Mouse (Mus musculus): Measurements from ENCODE around the gene Kcnk15. TPM values are rescaled to one million over a fixed set of nuclear protein-coding genes. Genes with fewer than 3 reads are reported as not detected.

The Kcnk15 gene
- polyA plus RNA-seq, 1 experiment from 2014 or later = not detected

DNA sequence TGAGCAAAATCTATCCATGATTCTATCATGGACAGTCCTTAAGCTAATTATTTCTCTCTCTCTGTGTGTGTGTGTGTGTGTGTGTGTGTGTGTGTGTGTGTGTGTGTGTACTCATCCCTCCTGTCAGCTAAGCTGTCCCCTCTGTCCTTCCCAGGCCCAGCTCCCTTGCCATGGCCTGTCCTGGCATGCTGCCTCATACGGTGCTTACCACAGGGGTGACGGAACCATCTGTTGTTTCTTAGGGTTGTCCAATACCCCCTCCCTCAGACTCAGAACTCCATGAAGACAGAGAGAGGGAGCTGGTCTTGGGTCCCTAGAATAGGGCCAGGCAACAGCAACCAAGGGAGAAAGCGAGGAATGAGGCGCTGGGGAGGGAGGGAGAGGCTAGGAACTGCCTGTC is 50.9 kb downstream of the Kcnk15 start:
- no peaks in the 10 kb centered on the region for H3K36me3 ChIP-seq
- H3K27ac ChIP-seq = no peak overlapping the region
- H3K4me1 ChIP-seq = peaks cover 10% of the 10 kb centered on the region
- WGBS = 66% methylated on average over 4 of the region's 4 CpGs
- H3K9me3 ChIP-seq = no peaks in the 10 kb centered on the region
- no peak overlapping the region for H3K4me3 ChIP-seq
- DNase-seq (ENCODE audit: low spot score) = no peak
- peaks cover 39% of the 10 kb centered on the region for H3K27me3 ChIP-seq (ENCODE audit: insufficient read depth, poor library complexity, severe bottlenecking)

DNA sequence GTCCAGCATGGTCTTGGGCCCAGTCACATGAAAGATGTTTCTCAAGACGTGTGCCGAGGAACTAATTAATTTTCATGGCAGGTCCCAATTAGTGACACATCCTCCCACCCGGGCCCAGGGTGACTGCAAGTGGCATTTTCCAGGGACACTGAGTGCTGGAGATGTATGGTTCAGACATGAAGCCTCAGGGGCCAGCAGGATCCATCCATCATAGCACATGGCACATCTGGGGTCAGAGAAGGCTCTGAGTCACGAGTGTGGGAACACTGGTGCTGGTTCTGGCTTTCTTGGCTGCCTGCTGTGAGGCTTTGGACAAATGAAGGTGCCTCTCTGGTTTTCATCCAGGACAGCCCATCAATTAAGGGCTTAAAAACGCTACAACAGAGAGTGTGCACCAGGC is 53.7 kb downstream of the Kcnk15 start:
- Histone ChIP-seq H3K36me3 (no peaks in the 10 kb centered on the region), H3K4me1 (peaks cover 9% of the 10 kb centered on the region), H3K27me3 (ENCODE audit: insufficient read depth, poor library complexity, severe bottlenecking) (peaks cover 51% of the 10 kb centered on the region), H3K9me3 (no peaks in the 10 kb centered on the region), H3K27ac (no peak overlapping the region), H3K4me3 (no peak overlapping the region)
- no peak for DNase-seq (ENCODE audit: low spot score)
- WGBS = 66% methylated on average over 5 of the region's 5 CpGs

Other genes starting within 250 kb of the Kcnk15 start
- gene Serinc3, start 208.5 kb upstream of the Kcnk15 start, polyA plus RNA-seq (2016; fragmentation: Nextera tagmentation; extraction: Ambion mirVana) = 51.1 and 55.2 TPM in 2 replicates
- 226 and 259 TPM in 2 replicates for gene Pkig, start 195.3 kb upstream of the Kcnk15 start, polyA plus RNA-seq (2016; fragmentation: Nextera tagmentation; extraction: Ambion mirVana)
- 5.1 and 8.2 TPM in 2 replicates for gene Ada, start 103.4 kb upstream of the Kcnk15 start, polyA plus RNA-seq (2016; fragmentation: Nextera tagmentation; extraction: Ambion mirVana)
- 0.28 TPM in 1 of 2 replicates, not detected in the other for gene Ccn5, start 32.8 kb upstream of the Kcnk15 start, polyA plus RNA-seq (2016; fragmentation: Nextera tagmentation; extraction: Ambion mirVana)
- 0.30 and 0.42 TPM in 2 replicates for gene Rims4, start 65.0 kb downstream of the Kcnk15 start, polyA plus RNA-seq (2016; fragmentation: Nextera tagmentation; extraction: Ambion mirVana)
- 274 and 296 TPM in 2 replicates for gene Ywhab, start 141.3 kb downstream of the Kcnk15 start, polyA plus RNA-seq (2016; fragmentation: Nextera tagmentation; extraction: Ambion mirVana)
- gene Pabpc1l, start 171.8 kb downstream of the Kcnk15 start, polyA plus RNA-seq (2016; fragmentation: Nextera tagmentation; extraction: Ambion mirVana) = 0.63 and 1.1 TPM in 2 replicates
- gene Stk4, start 216.7 kb downstream of the Kcnk15 start, polyA plus RNA-seq (2016; fragmentation: Nextera tagmentation; extraction: Ambion mirVana) = 20.5 and 23.6 TPM in 2 replicates
- 58.7 and 65.0 TPM in 2 replicates for gene Tomm34, start 217.5 kb downstream of the Kcnk15 start, polyA plus RNA-seq (2016; fragmentation: Nextera tagmentation; extraction: Ambion mirVana)

Measured in heart, embryonic 10.5 days (tissue).